Mouse (Mus musculus) liver, embryonic 14.5 days (tissue): ENCODE measurements around the gene Vapa. TPM values are rescaled to one million over a fixed set of nuclear protein-coding genes. Genes with fewer than 3 reads are reported as not detected.

Experiments used
- ATAC-seq: fragments of 200-750 bp; cut with Nextera tagmentation; 2 replicates; pipeline ENCODE4 v1.8.0; 2017; ENCODE audit warnings: moderate number of reproducible peaks, mild to moderate bottlenecking, moderate library complexity; ENCODE audit not compliant: insufficient read depth
- DNase-seq, 3 experiments: peaks; one replicate each; pipeline ENCODE4 v3.0.0-alpha.2; 2012 to 2013; ENCODE audit warnings: low read depth in 3 of 3, low spot score in 3 of 3
- H3K27ac ChIP-seq: fragments of 300-500 bp; sonication (generic); 2 replicates; pipeline ENCODE4 v1.5.1; 2014; ENCODE audit warnings: moderate library complexity, mild to moderate bottlenecking, control low read depth, inconsistent platforms
- H3K27me3 ChIP-seq: fragments of 300-500 bp; sonication (generic); 2 replicates; pipeline ENCODE4 v1.6.1; 2014; ENCODE audit warnings: mild to moderate bottlenecking, low read length, moderate library complexity; ENCODE audit not compliant: control insufficient read depth, insufficient read depth
- H3K36me3 ChIP-seq: fragments of 300-500 bp; sonication (generic); replicated peaks from 2 replicates; pipeline ENCODE4 v1.6.1; 2014; ENCODE audit warnings: low read depth; ENCODE audit not compliant: control insufficient read depth, insufficient read depth
- H3K4me1 ChIP-seq, 2 experiments: fragments of 200-500 bp in 1 of 2; fragments of 300-500 bp in 1 of 2; sonication (generic) in 1 of 2; replicated peaks; 2 replicates each; pipeline ENCODE4 v1.6.1; 2012 to 2014; ENCODE audit warnings: antibody characterized with exemption in 1 of 2, inconsistent platforms in 1 of 2, low read length in 1 of 2; ENCODE audit not compliant: control insufficient read depth in 2 of 2, insufficient read depth in 2 of 2
- H3K4me2 ChIP-seq: fragments of 300-500 bp; sonication (generic); 2 replicates; pipeline ENCODE4 v1.6.1; 2014; ENCODE audit warnings: low read depth, mild to moderate bottlenecking, control low read depth, moderate library complexity
- H3K4me3 ChIP-seq, 2 experiments: fragments of 200-500 bp in 1 of 2; fragments of 300-500 bp in 1 of 2; sonication (generic) in 1 of 2; 2 replicates each; pipeline ENCODE4 v1.5.1; 2012 to 2014; ENCODE audit warnings: low read depth in 2 of 2, low read length in 2 of 2, mild to moderate bottlenecking in 2 of 2, control low read depth in 1 of 2, inconsistent platforms in 1 of 2, moderate library complexity in 1 of 2; ENCODE audit not compliant: insufficient read depth in 1 of 2
- H3K9ac ChIP-seq: fragments of 300-500 bp; sonication (generic); replicated peaks from 2 replicates; pipeline ENCODE4 v1.6.1; 2014; ENCODE audit warnings: mild to moderate bottlenecking, control low read depth, moderate library complexity
- H3K9me3 ChIP-seq: fragments of 300-500 bp; sonication (generic); 2 replicates; pipeline ENCODE4 v1.6.1; 2016; ENCODE audit warnings: low read length, mixed read lengths; ENCODE audit not compliant: control insufficient read depth
- CTCF ChIP-seq: IDR thresholded peaks from 2 replicates; pipeline ENCODE4 v1.5.1; 2016; ENCODE audit warnings: antibody characterized with exemption, low read depth, control low read depth
- EP300 ChIP-seq: IDR thresholded peaks from 2 replicates; pipeline ENCODE4 v1.6.1; 2016; ENCODE audit warnings: antibody characterized with exemption, low read depth
- WGBS: fragments of 180-500 bp; shearing (Covaris S2); extraction: QIAGEN DNeasy Blood & Tissue Kit; methylation state at CpG from one replicate; pipeline ENCODE4 v1.1.7; 2014; ENCODE audit not compliant: insufficient replicate concordance; 5-methylcytosine and 5-hydroxymethylcytosine counted together
- polyA plus RNA-seq, 2 experiments: library from polyadenylated mRNA; depleted of rRNA in 1 of 2; stranded (reverse) in 1 of 2; unstranded in 1 of 2; fragments of >200 nt; fragmentation: Nextera tagmentation in 1 of 2; extraction: Ambion mirVana in 1 of 2; gene quantifications; 2 replicates each; pipeline versions ENCODE4 v1.2.1 to v1.2.3; 2012 to 2014

Vapa gene
- polyA plus RNA-seq, 2 experiments = 17.1 to 62.9 TPM

DNA sequence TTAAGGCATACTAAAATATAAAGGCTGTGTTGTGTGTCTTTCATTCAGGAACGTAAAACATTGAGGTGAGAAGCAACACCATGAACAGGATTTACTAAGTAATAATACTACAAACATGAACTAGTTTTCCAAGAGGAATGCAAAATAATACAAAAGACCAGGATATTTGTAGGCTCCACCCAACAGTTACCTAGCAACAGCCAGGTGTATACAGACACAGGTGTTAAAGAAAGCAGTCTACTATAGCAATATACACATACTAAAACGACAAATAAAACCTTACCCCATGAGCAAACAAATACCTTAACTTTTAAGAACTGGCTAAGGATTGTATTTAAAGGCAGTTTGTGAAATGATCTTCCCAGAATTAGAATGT is 5.1 kb downstream of the Vapa start:
- Histone ChIP-seq H3K27me3 (no peaks in the 10 kb centered on the region), H3K4me2 (peak overlapping the region; percentile 48), H3K9me3 (no peaks in the 10 kb centered on the region), H3K4me1 (peaks cover 55 to 65% of the 10 kb centered on the region in 2 experiments), H3K27ac (peak overlapping the region; percentile 9; the same call in 1 of the 2 replicates), H3K9ac (no peak overlapping the region), H3K36me3 (no peaks in the 10 kb centered on the region; the same call in 1 of the 2 replicates), H3K4me3 (no peak overlapping the region)
- 72% methylated on average over 2 of the region's 2 CpGs for WGBS
- no peak for TF ChIP-seq EP300
- TF ChIP-seq CTCF = no peak
- no peak for DNase-seq
- no peak for ATAC-seq

DNA sequence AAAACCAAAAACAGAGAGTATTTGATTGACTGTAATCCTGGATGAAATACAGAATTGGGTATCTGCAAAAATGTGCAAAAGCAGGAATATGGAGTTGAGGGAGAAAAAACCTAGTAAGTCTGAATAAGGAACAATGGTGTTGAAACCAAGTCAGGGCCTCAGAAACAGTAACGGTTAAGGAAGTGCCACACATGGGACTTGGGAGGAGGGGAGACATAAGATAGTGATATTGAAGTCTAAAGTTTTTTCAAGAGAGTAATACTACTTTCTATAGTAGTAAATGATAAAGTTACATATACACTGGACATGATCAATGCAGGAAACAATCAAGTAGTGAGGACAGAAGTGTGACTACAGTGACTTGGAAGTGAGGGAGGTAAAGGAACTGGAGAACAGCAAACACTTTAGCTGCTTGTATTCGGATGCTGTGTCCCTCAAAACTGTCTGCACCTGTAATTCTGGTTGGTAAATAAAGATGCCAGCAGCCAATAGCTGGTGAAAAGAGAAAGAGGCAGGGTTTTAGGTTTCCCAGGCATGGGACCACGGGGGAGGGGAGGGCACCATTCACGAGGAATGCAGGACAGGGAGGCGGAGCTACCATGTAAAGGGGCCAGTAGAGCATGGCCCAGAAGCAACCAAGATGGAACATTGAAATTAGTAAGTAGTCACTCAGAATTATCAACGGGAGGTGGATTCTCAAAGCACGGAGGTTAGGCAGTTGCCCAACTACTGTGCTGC is 5.6 kb downstream of the Vapa start:
- H3K4me2 ChIP-seq = peak overlapping the region; percentile 48
- DNase-seq = no peak
- H3K36me3 ChIP-seq = no peaks in the 10 kb centered on the region; the same call in 1 of the 2 replicates
- WGBS = 19% methylated on average over 7 of the region's 7 CpGs
- H3K4me1 ChIP-seq = peaks cover 55 to 68% of the 10 kb centered on the region in 2 experiments
- 0 out of 2 replicates have a peak overlapping the region, but pooled peaks have one; percentile 16 for H3K9ac ChIP-seq
- TF ChIP-seq CTCF (no peak), EP300 (no peak)
- H3K27me3 ChIP-seq = no peaks in the 10 kb centered on the region
- H3K4me3 ChIP-seq = no peak overlapping the region
- H3K27ac ChIP-seq = peak overlapping the region; percentile 25; the same call in 1 of the 2 replicates
- no peak for ATAC-seq
- H3K9me3 ChIP-seq = no peaks in the 10 kb centered on the region

DNA sequence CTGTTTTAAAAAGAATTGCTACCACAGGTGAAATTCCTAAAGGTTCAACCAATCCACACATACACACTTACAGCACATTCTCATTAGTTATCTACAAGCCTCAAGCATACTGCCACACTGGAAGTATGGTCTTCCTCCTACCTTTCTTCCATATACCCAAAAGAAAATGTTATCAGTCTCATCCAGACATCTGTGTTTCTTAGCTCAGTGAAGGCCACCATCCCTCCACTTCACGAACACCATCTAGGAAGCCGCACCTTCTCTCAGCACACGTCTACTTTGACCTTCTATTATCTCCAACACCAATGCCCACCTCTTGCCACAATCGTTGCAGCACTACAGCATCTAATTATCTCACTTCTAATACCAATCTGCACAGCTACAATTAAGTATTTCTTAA is 7.3 kb downstream of the Vapa start:
- Histone ChIP-seq H3K27me3 (no peaks in the 10 kb centered on the region), H3K27ac (peak overlapping the region; percentile 27), H3K36me3 (no peaks in the 10 kb centered on the region; the same call in 1 of the 2 replicates), H3K4me1 (peaks cover 53 to 69% of the 10 kb centered on the region in 2 experiments), H3K9me3 (no peaks in the 10 kb centered on the region), H3K4me2 (peak overlapping the region; percentile 48), H3K4me3 (no peak overlapping the region), H3K9ac (no peak overlapping the region)
- ATAC-seq = peak; percentile 94
- WGBS = 7% methylated on average over 4 of the region's 4 CpGs
- DNase-seq = peak; percentile 71 to 76 (median 75)
- no peak for TF ChIP-seq CTCF
- peak; percentile 79 for TF ChIP-seq EP300

DNA sequence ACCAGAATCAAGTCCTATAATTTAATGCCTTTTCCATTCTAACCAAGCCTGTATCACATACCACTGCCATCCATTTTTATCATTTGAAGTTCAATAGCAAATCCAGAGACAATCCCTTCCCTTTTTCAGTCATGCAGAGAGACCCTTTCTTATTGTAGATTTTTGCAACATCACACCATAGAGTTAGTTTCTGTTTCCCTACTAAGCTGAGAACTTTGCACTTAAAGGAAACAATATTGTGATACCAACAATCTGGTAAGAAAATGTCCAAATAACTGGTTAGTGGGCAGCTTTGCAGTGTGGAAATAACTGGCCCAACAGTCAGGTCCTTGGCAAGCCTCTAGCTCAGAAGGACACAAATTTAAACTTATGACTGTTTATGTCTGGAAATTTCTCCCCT is 8.5 kb downstream of the Vapa start:
- Histone ChIP-seq H3K4me3 (no peak overlapping the region), H3K9me3 (no peaks in the 10 kb centered on the region), H3K36me3 (no peaks in the 10 kb centered on the region; the same call in 1 of the 2 replicates), H3K4me2 (no peak overlapping the region), H3K27ac (no peak overlapping the region), H3K9ac (no peak overlapping the region), H3K27me3 (no peaks in the 10 kb centered on the region), H3K4me1 (peaks cover 50 to 61% of the 10 kb centered on the region in 2 experiments)
- DNase-seq = no peak
- ATAC-seq = no peak
- no peak for TF ChIP-seq EP300
- TF ChIP-seq CTCF = no peak

DNA sequence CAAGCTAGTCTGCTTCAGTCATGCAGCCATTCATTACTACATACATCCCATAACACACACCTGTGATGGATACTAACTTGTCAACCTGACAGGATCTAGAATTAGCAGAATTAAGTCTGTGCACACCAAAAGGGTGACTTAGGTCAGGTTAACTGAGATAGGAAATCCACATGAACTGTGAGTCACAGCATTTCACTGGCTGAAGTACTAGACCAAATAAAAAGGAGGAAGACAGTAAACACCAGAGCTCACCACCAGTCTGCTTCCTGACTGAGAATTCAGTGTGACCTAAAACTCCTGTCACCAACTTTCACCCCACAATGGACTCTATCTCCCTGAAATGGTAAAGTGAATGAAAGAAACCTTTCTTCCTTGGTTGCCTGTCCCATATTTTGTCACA is 9.0 kb downstream of the Vapa start:
- no peak overlapping the region for H3K9ac ChIP-seq
- no peak overlapping the region for H3K4me3 ChIP-seq

More for the DNA sequence above, 9.0 kb downstream of the Vapa start:
- Histone ChIP-seq H3K9me3 (no peaks in the 10 kb centered on the region), H3K4me1 (peaks cover 46 to 57% of the 10 kb centered on the region in 2 experiments), H3K27ac (peak overlapping the region; percentile 15), H3K27me3 (no peaks in the 10 kb centered on the region), H3K36me3 (no peaks in the 10 kb centered on the region), H3K4me2 (no peak overlapping the region)
- DNase-seq (no peak), ATAC-seq (no peak)
- TF ChIP-seq CTCF = no peak
- no peak for TF ChIP-seq EP300
